Mouse (Mus musculus) spleen, postnatal 10 days (tissue): ENCODE results near the gene Chst1.
A peak's percentile ranks its signal among the peaks of the same experiment; 100 is the strongest.

ENCODE experiments used
- DNase-seq, 2 experiments: peaks; one replicate each; pipeline ENCODE4 v3.0.0; 2021 to 2022; ENCODE audit warnings: low spot score in 2 of 2

Gene Chst1

DNA sequence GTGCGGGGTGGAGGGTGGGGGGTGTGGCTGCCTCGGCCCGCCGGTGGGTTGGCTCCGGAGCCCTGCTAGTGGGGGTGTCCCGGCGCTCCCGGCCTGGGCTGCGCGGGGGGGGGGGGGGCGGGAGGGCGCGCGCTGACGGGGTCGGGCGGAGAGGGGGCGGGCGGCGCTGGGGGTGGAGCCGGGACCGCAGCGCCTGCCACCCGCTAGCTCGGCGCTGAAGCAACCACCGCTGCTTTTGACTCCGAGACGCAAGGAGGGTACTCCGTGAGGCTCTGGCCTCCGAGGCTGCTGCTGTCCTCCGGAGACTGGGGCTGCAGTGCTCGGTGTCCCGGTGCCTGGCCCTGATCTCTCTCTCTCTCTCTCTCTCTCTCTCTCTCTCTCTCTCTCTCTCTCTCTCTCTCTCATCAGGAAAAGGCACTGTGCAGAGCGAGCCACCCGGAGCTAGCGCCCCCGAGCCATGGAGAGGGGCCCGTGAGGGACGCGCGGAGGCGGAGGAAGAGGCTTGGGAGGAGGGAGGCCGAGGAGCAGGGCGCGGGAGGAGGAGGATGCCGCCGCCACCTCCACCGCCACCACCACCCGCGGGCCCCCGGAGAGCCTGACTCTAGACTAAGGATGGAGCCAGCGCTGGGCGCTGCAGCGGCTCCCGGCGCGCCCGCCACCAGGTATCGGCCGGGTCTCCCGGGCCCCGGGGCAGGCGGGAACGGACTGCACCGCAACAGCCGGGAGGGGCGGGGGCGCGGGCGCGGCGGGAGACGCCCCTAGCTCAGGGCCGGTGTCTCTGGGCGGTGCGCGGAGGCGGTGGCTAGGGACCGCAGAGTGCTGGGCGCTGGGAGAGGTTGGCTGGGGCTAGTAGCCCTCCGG, at the start of gene Chst1:
Gene Chst1, plus strand, starts transcription at position 221 of the 861 bp plus-strand sequence.
- no peak for DNase-seq

DNA sequence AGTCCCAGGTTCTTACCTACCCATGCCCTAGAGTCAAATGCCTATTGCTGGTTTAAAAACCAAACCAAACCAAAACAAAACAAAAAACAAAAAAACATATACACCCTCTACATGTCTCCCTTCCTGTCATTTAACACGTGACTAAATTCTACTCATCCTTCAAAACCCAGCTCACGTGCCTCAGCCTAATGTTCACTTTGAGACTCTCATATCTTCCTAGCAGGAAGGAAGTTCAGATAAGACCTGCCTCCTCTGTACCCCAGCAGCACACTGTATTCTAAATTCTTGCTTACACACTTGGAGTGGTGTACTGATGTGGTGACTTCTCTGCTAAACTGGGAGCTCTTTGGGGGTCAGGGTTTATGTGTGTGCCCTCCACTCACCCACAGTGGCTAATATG, 49.5 kb upstream of the Chst1 start:
- no peak for DNase-seq

DNA sequence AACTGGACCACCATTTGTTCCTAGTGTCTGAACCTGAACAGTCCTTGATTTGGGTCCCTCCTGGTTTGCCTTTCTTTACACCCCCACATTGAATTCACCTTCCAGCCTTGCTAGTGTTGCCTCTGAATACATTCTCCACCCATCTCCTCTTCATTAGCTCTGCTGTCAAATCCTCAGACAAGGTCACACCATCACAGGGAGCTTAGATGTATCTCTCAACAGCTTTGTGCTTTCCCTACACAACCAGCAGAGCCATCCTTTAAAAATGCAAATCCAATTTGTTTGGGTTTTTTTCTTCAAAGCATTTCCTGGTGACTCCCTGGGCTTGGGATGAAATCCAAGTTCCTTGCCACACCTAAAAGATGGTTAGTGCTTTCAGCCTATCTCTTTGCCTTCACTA, 45.0 kb upstream of the Chst1 start:
- no peak for DNase-seq

DNA sequence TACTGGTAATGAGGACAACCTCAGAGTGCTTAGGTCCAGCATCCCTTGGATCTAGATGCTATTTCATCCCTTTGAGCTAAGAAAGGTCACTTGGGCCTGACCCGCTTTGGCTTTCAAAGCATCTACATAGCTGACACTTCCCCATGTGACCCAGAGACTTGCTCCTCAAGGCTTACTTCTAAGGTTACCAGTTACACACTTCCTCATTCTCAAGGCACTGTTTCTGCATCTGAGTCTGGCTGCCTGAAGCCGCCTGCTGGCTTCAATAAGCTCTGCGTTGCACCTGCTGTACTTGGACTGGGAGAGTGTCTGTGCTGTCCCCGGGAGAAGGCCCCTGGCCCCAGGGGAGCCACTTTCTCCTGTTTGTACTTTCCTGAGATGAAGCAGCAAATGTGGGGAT, 36.6 kb upstream of the Chst1 start:
- DNase-seq = peak in 1 of 2 experiments; percentile 22

DNA sequence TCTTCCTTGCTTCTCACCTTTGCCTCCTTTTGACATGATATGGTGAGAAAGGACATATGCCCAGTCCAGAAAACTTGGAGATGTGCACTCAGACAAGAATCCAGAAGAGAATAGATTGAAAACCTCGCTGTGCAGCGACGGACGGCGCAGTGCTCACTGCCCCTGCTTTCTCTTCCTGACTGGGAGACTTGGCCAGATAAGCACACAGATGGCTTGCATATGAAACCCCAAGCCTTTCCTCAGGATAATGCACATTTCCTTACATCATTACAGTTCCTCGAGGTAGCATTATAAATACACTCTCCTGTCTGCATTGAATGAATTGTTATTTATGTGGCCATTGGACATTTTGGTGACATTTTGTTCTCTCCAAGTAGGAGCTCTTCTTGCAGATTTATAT, 28.9 kb upstream of the Chst1 start:
- no peak for DNase-seq

DNA sequence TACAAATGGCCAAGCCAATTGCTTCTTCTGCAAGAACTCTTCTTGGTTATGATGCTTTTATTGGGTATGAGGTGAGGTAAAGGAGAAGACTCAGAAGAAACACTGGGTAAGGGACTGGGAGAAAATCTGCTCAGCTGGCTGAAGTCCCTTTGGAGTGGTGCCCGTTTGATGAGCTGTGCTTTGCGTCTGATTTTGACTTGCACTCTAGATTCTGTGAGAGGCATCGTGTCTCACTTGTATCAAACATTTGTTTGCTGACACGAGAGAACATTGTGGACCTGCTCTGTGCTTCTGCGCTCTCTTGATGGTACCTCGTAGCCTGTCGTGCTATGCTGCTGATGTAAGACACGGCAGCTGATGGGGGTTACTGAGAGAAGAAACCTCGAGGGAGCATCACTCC, 21.7 kb upstream of the Chst1 start:
- no peak for DNase-seq

DNA sequence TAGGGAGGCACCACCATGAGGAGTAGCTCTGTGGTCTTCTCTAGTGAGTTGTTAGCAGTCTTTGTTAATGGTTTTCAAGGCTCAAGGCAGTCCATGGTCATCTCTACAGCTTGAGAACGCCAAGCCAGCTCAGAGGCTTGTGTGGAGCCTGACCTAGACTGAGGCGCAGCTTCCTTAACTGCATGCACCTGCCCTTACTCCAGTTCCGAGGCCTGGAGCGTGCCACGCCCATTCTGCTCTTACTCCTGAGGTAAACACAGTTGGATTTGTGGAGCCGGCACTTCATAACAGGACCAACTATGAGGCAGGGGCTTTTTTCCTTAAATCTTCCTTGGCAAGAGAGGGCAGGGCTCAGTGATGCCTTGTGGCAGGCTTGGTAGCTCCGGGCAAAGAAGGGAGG, 18.2 kb upstream of the Chst1 start:
- no peak for DNase-seq

DNA sequence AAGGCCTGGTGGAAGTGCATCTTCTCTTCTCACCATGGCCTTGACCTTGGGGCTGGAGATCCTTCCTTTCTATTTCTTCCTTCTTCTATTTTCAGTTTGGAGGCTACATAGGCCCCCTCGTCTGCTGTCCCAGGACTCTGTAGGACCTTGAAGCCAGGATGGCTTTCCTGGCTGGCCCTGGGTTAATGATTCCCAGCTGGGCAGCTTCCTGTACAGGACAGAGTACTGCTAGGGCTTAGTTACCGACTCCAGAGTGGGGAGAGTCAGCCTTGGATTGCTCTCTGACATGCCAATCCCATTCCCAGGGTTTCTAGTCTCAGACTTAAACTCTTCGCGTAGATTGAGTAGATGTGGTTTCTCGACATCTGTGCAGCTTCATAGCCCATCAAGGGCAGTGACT, 16.9 kb upstream of the Chst1 start:
- no peak for DNase-seq

DNA sequence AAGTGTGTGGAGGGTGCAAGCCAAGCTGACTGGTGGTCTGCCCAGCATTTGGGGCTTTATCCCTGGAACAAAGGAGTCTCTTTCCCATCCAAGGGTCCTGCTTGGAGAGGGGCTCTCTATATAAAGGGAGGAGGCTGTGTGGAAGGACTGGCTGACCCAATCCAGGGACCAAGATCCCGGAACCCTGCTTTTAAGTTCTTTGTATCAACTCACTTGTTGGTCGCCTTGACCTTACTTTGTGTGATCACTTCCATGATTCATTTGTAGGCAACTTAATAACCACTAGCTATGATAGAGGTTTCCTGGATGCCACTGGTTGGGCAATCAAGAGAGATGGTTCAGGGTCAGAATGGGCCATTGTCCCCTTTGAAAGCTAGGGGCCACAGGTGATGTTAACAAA, 11.7 kb upstream of the Chst1 start:
- DNase-seq = no peak

DNA sequence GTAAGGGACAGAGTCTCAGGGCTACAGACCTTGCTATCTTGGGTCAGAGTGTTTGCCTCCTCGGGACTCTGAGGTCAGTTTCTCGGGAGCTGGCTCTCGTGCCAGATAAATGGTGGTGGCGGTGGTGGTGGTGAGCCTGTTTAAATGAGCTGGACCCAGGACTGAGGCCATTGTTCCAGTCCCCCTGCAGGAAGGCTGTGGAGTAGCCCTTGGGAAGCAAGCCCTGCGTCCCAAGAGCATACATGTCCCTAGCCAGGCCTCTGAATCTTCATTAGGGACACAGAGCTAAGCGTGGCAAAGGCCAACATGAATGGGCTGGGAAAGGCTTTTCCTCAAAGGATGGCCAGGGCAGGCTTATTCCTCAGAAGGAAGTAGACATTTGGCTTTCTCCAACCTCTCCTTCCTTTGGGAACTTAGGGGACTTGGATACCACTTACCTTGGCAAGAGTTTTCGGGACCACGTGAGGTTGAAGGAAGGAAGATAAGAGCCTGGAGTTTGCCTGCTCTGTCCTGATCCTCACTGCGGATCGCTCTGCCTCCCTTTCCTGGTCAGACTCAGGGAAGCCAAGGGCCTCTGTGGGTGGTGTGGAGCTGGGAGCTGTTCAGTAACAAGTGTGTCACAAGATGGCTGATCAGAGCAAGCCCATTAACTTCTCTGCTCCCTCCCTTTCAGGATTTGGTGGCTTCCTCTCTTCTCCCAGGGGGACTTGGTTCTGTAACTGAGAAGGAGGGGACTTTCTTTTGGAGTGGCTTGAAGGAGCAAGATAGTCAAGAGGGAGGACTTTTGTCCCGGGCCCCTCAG, 4.4 kb upstream of the Chst1 start:
- DNase-seq = no peak

DNA sequence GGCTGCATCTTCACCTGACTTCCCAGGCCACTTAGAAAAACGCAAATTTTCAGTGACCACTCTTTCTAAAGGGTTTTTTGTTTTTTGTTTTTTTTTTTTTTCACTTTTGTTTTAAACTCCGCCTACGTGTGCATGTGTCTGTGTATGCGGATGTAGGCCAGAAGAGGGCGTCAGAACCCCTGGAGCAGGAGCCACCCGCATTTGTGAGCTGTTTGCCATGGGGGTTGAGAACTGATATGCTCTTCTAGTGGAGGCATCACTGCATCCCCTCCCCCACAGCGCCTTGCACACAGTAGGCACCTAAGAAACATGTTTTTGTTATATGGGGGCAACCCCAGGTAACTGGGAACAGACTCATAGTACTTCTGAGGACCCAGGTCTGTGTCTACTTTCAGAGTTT, 2.2 kb upstream of the Chst1 start:
- DNase-seq = no peak

DNA sequence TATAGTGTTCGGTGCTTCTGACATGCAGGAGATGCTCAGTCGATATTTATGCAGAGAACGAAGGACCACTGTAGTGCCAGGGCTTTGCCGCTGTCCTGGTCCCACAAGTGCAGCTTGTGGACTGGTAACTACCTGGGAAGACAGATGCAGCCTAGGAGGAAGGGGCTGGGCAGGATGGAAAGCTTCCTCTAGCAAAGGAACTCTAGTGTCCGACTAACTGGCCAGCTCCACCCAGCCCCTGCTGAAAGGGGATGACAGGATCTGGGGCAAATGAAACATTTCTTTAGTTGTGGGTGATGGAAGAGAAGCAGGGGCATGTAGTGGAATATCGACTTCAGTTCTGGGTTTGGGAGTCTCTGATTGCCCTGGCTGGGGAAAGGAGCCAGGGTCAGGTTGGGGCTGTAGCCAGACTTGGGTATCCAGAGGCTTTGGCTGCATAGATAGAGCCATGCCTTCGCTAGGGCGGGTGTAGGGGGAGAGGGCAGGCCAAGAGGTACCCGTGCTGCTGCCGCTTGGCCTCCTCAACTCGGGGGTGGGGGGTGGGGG, 493 bp upstream of the Chst1 start:
- no peak for DNase-seq

DNA sequence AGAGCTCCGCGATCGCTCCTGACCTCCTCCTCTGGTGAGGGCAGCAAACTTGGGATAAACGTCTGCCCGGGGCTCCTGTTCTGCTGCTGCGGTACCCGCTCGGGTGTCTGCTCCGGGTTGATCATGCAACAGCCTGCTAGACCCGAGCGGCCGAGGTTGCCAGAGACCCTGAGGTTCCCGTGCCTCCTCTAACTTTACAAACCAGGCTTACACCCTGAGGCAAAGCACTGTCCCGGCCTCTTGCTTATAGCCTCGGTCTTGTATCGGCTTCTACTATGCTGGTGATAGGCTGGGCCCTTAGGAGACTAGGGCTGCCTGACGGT, 802 bp downstream of the Chst1 start:
- no peak for DNase-seq

DNA sequence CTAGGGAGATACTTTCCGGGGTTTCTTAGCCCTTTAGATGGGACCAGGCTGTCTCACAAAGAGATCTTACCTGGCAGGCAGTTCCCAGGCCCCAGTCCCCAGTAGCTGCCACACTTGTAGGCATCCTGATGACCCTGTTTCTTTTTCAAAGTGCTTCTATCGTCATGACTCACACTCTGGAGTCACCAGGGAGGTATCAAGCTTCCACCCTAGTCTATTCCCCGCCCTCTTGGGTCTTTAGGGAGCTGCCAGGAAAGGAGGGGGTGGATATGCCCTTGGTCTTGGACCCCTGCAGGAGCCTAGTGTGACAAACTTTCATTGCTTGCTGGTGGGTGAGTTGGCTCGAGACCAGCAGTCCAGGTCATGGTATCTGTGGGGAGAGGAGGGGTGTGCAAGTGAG, 1.7 kb downstream of the Chst1 start:
- DNase-seq = no peak

DNA sequence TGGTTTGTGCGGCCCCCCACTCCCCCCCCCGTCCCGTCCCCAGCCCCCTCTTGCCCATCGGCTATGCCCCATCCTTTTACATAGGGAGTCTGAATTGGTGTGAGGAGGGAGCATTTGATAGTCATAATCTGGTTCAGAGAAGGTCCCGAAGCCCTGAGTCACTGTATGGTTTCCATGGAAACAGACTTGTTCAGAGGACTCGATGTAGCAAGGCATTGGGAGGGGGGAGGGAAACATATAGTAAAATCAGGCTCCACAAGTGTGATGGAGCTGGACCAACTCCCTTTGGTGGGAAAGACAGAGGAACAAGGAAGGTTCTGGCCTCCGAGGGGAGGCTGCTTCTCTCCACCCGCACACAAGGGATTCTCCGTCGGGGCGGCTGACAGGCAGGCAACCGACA, 2.6 kb downstream of the Chst1 start:
- DNase-seq = no peak

DNA sequence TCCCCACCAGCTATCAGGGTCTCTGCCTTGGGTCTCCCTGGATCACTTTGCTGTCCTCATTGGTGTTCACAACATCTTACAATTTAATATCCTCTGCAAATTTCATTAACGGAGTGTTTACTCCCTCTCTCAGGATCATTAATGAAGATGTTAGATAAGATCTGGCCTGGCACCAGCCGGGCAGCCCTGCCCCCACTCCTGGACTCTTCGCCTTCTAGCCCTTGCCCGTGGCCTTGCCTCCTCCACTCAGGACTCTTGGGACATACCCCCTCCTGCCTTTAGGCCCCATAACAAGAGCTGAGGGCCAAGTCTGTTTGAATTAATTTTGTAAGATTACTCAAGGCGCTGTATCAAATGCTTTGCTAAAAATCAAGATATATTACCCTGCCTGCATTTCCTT, 4.1 kb downstream of the Chst1 start:
- no peak for DNase-seq

DNA sequence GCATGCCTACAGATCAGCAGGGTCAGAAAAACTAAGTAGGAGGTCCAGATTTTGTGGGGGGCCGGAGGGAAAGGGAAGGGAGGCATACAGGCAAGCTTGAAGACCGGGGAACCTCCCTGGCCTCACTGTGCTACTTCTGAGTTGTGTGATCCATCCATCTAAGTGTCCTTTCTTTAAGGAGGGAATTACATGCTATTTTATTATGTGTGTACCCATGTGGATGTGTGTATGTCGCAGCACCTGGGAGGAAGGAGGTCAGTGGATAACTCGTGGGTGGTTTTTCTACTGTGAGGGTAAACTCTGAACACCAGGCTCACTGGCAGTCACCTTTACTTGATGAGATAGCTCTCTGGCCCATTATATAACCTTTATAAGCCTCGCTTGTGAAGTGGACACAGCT, 5.1 kb downstream of the Chst1 start:
- no peak for DNase-seq

DNA sequence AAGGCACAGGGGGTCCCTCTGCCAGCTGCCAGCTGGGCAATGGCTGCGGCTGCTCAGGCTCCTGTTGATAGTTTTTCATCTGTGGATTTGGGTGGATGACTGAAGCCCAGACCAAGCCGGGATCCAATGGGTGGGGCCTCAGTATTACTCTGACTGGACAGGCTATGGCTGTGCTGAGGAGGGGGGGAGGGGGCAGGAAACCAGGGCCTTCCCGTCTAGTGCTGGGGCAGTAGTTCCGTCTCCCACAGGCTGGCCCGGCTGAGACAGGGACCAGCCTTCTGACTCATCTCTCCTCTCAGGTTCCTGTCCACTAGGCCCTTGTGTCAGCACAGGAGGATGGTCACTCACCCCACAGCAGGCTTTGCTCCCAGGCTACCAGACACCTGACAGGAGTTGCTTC, 6.5 kb downstream of the Chst1 start:
- no peak for DNase-seq

DNA sequence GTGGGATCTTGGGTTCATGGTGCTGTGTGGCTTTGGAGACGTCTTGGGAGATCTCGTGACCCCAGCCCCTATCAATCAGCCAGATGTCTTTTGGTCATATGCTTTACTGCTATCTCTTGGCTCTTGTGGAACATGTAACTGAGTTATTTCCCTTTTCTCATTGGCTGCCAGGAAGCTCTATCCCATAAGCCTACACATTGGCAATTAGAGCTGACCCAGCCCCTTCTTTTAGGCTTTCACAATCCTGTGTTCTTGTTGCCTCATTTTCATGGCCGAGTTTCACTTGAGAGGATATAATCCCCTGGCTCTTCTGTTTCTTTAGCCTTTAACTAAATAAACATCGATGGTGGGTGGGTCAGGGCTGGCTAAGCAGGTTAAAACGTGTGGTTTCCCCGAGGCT, 7.6 kb downstream of the Chst1 start:
- DNase-seq = no peak

DNA sequence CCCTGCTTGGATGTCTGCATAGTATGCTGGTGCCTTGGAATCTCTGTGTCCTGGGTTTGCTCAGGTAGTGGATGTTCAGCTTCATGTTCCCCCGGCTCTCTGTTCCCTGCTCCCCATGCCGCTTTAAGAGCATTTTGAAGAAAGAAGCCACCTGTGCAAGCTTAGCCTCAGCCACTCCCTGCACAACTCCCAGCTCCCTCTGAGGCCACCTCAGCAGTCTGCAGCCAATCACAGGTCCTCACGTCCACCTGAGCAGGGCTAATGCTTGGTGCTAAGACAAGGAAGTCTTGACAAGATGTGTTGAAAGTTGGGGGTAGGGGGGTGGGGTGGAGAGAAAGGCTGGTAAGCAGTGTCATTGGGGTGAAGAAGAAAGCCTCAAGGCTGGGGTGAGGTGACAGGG, 8.1 kb downstream of the Chst1 start:
- no peak for DNase-seq

DNA sequence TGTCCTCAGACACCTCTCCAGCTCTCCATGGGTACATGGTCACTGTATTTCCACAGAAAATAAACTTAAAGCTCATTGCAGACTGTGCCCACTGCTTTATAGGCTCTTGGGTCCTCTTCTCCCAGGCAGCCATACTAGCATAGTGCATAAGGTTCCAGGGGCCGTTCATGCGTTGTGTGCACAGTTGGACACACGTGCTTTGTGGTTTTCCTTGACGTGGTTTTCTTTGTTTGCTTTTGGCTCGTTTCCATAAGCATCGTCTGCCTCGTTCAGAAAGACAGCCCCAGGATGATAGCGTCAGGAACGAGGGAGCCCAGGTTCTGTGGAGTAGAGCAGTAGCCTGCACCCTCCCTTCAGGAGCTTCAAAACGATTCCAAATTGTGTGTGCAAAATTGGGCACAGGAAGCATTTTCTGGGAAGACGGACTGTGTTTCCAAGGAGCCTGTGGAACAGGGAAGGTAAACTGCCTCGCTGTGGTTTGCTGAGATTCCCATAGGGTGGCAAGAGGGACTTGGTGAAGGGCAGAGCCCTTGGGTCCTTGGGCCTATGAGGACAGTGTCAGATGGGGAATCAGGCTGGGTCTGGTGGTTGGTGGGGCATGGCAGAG, 8.6 kb downstream of the Chst1 start:
- DNase-seq = no peak

DNA sequence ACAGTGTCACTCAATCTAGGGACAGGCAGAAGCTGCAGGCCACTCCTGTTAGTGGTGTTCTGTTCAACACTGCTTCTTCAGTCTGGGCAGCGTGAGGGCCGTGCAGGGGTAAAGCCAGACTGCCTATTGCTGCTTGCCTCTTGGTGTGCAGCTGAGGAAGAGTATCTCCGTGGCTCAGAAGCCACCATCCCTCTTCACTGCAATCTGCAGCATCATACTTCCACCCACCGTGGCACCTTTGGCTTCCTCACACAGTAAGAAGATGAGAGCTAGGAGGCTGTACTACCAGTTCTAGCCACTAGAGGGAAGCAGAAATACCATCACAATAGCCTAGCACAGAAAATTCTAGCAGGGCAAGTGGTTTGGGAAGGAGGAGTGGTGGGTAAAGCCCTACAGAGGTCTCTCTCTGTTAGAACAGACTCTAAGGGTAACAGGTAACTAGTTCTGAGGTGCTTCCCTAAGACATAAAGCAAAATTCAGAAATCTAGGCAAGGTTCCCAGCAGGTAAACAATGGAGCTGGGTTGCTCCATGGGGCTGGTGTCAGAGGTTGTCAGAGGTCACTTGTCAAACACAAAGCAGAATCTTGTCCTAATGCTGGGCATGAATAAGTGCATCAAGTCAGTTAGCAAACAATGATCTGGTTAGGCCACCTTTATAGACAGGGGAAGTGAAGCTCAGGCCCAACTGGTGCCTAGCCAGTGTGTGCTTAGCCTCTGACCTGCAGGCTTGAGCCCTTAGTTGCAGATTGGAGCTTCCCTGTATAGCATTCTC, 9.5 kb downstream of the Chst1 start:
- peak; percentile 14 to 47 for DNase-seq
